Mouse (Mus musculus) intestine, postnatal 0 days (tissue): ENCODE data around the gene Slc9a5. TPM values are rescaled to one million over a fixed set of nuclear protein-coding genes. Genes with fewer than 3 reads are reported as not detected.

Experiments used
- ATAC-seq: fragments of 200-750 bp; cut with Nextera tagmentation; 2 replicates; pipeline ENCODE4 v1.8.0; 2017; ENCODE audit warnings: mild to moderate bottlenecking, moderate TSS enrichment, moderate library complexity
- H3K27ac ChIP-seq: fragments of 300-500 bp; sonication (generic); 2 replicates; pipeline ENCODE4 v1.5.1; 2014; ENCODE audit warnings: mild to moderate bottlenecking, low read depth, low read length, moderate library complexity
- H3K27me3 ChIP-seq: fragments of 300-500 bp; sonication (generic); replicated peaks from 2 replicates; pipeline ENCODE4 v1.6.1; 2014; ENCODE audit warnings: low read length, mixed read lengths; ENCODE audit not compliant: control insufficient read depth, insufficient read depth
- H3K36me3 ChIP-seq: fragments of 300-500 bp; sonication (generic); 2 replicates; pipeline ENCODE4 v1.6.1; 2014; ENCODE audit warnings: mild to moderate bottlenecking, moderate library complexity; ENCODE audit not compliant: control insufficient read depth, insufficient read depth
- H3K4me1 ChIP-seq: fragments of 300-500 bp; sonication (generic); replicated peaks from 2 replicates; pipeline ENCODE4 v1.6.1; 2014; ENCODE audit warnings: antibody characterized with exemption, low read length, mixed read lengths; ENCODE audit not compliant: control insufficient read depth, insufficient read depth
- H3K4me2 ChIP-seq: fragments of 300-500 bp; sonication (generic); replicated peaks from 2 replicates; pipeline ENCODE4 v1.6.1; 2014; ENCODE audit warnings: low read depth, mild to moderate bottlenecking, moderate library complexity
- H3K4me3 ChIP-seq: fragments of 300-500 bp; sonication (generic); 2 replicates; pipeline ENCODE4 v1.5.1; 2014; ENCODE audit warnings: low read depth, low read length
- H3K9ac ChIP-seq: fragments of 300-500 bp; sonication (generic); 2 replicates; pipeline ENCODE4 v1.6.1; 2014; ENCODE audit warnings: mild to moderate bottlenecking, low read depth, low read length
- H3K9me3 ChIP-seq: fragments of 300-500 bp; sonication (generic); 2 replicates; pipeline ENCODE4 v1.6.1; 2016; ENCODE audit warnings: mixed run types; ENCODE audit not compliant: control insufficient read depth
- CTCF ChIP-seq: sonication (generic); IDR thresholded peaks from 2 replicates; pipeline ENCODE4 v1.5.1; 2016; ENCODE audit warnings: low read depth, mild to moderate bottlenecking, control low read depth, antibody characterized with exemption, moderate library complexity
- WGBS: fragments of 180-500 bp; shearing (Covaris S2); extraction: QIAGEN DNeasy Blood & Tissue Kit; methylation state at CpG from one replicate; pipeline ENCODE4 v1.1.7; 2014; 5-methylcytosine and 5-hydroxymethylcytosine counted together
- polyA plus RNA-seq: library from polyadenylated mRNA; unstranded; fragments of >200 nt; fragmentation: Nextera tagmentation; extraction: Ambion mirVana; gene quantifications from 2 replicates; pipeline ENCODE4 v1.2.1, GENCODE M21; 2015

Slc9a5 gene
- polyA plus RNA-seq, 1 experiment from 2014 or later = 0.40 TPM

GRCm38 (mm10) chr8:105323183-105323582 is 25.5 kb upstream of the Slc9a5 start:
- TF ChIP-seq CTCF = no peak
- Histone ChIP-seq H3K4me2 (no peak overlapping the region), H3K9me3 (no peaks in the 10 kb centered on the region), H3K27ac (no peak overlapping the region), H3K4me3 (no peak overlapping the region), H3K27me3 (no peaks in the 10 kb centered on the region), H3K9ac (no peak overlapping the region), H3K4me1 (0 out of 2 replicates have a peak, but pooled peaks cover 5% of the 10 kb centered on the region), H3K36me3 (peaks cover 21% of the 10 kb centered on the region)
- no peak for ATAC-seq
- 89% methylated on average over 4 of the region's 4 CpGs for WGBS

GRCm38 (mm10) chr8:105325641-105326093 is 23.0 kb upstream of the Slc9a5 start:
- ATAC-seq = peak; percentile 9; the same call in 1 of the 2 replicates
- Histone ChIP-seq H3K27me3 (no peaks in the 10 kb centered on the region), H3K4me1 (0 out of 2 replicates have a peak, but pooled peaks cover 5% of the 10 kb centered on the region), H3K27ac (no peak overlapping the region), H3K9me3 (no peaks in the 10 kb centered on the region), H3K9ac (peak overlapping the region; percentile 69), H3K4me3 (peak overlapping the region; percentile 87), H3K4me2 (peak overlapping the region; percentile 82), H3K36me3 (peaks cover 37% of the 10 kb centered on the region)
- TF ChIP-seq CTCF = no peak
- 0% methylated on average over 12 of the region's 12 CpGs for WGBS

- Histone ChIP-seq H3K27me3 (no peaks in the 10 kb centered on the region), H3K9ac (peak within 1 kb of the TSS; percentile 69), H3K4me2 (peak within 1 kb of the TSS; percentile 82), H3K27ac (peak within 1 kb of the TSS; percentile 77), H3K9me3 (no peaks in the 10 kb centered on the region), H3K4me1 (0 out of 2 replicates have a peak, but pooled peaks cover 5% of the 10 kb centered on the region), H3K36me3 (peaks cover 43% of the 10 kb centered on the region), H3K4me3 (peak within 1 kb of the TSS; percentile 87)
- under 1% methylated on average over 36 of the region's 36 CpGs for WGBS
- peak; percentile 79 for TF ChIP-seq CTCF
- ATAC-seq = peak; percentile 85
Observed at GRCm38 (mm10) chr8:105326141-105326672, 22.4 kb upstream of the Slc9a5 start, which contains the start of the genes Lrrc29 and Tmem208. Lrrc29 (minus strand) TSS chr8:105326278. Tmem208 (plus strand) TSS chr8:105326354.

- H3K9me3 ChIP-seq = no peaks in the 10 kb centered on the region
- peak overlapping the region; percentile 77 for H3K27ac ChIP-seq
- no peaks in the 10 kb centered on the region for H3K27me3 ChIP-seq
- peak overlapping the region; percentile 82 for H3K4me2 ChIP-seq
- H3K9ac ChIP-seq = peak overlapping the region; percentile 69
- H3K4me1 ChIP-seq = peaks cover 9% of the 10 kb centered on the region; the same call in 1 of the 2 replicates
- 24% methylated on average over 6 of the region's 6 CpGs for whole genome bisulfite sequencing
- H3K4me3 ChIP-seq = peak overlapping the region; percentile 87
- no peak for TF ChIP-seq CTCF
- peaks cover 50% of the 10 kb centered on the region for H3K36me3 ChIP-seq
- ATAC-seq = no peak
Observed at GRCm38 (mm10) chr8:105326968-105327367, 21.7 kb upstream of the Slc9a5 start.

- H3K27me3 ChIP-seq = no peaks in the 10 kb centered on the region
- H3K27ac ChIP-seq = peak overlapping the region; percentile 62
- H3K4me3 ChIP-seq = no peak overlapping the region
- H3K4me1 ChIP-seq = peaks cover 6% of the 10 kb centered on the region; the same call in 1 of the 2 replicates
- 39% methylated on average over 12 of the region's 12 CpGs for WGBS
- H3K36me3 ChIP-seq = peaks cover 65% of the 10 kb centered on the region
- TF ChIP-seq CTCF = no peak
- no peak overlapping the region for H3K4me2 ChIP-seq
- peak; percentile 46 for ATAC-seq
- no peak overlapping the region for H3K9ac ChIP-seq
- no peaks in the 10 kb centered on the region for H3K9me3 ChIP-seq
Observed at GRCm38 (mm10) chr8:105330325-105330724, 18.3 kb upstream of the Slc9a5 start.

GRCm38 (mm10) chr8:105331469-105331868 is 17.2 kb upstream of the Slc9a5 start:
- peaks cover 3% of the 10 kb centered on the region; the same call in 1 of the 2 replicates for H3K4me1 ChIP-seq
- H3K27me3 ChIP-seq = no peaks in the 10 kb centered on the region
- no peak for ATAC-seq
- 91% methylated on average over 22 of the region's 22 CpGs for WGBS
- H3K27ac ChIP-seq = peak overlapping the region; percentile 62; the same call in 1 of the 2 replicates
- peaks cover 77% of the 10 kb centered on the region for H3K36me3 ChIP-seq
- H3K4me2 ChIP-seq = no peak overlapping the region
- H3K9me3 ChIP-seq = no peaks in the 10 kb centered on the region
- H3K9ac ChIP-seq = no peak overlapping the region
- no peak overlapping the region for H3K4me3 ChIP-seq
- no peak for TF ChIP-seq CTCF
